Mouse (Mus musculus) v-Abl transformed pro-B cells (cell line): ENCODE measurements around the gene Rad54l.

ENCODE experiments used
- in situ Hi-C, 2 experiments: fragments of 400-800 bp; cut with MboI; formaldehyde crosslinking; loops; one replicate each; pipeline ENCODE4 v1.15.1; 2025; ENCODE audit not compliant: unreplicated experiment in 2 of 2

Gene Rad54l

GRCm38 (mm10) chr4:116143891-116144717, 20.6 kb upstream of the Rad54l start:
- in situ Hi-C loops: loop anchor here (10.0 to 25.0 kb wide), 4 partner anchors 843 to 993 kb away; partner anchors contain the start of genes Hectd3 (in 2 of the 2), Plk3 (in 2 of the 2), Urod (in 2 of the 2) and Btbd19 (in 1 of the 2)

- in situ Hi-C loops: loop anchor here (10.0 to 25.0 kb wide), 4 partner anchors 844 to 994 kb away; partner anchors contain the start of genes Hectd3 (in 2 of the 2), Plk3 (in 2 of the 2), Urod (in 2 of the 2) and Btbd19 (in 1 of the 2)
Measured at GRCm38 (mm10) chr4:116143317-116143811, 19.9 kb upstream of the Rad54l start.

GRCm38 (mm10) chr4:116142269-116142668, 18.8 kb upstream of the Rad54l start:
- in situ Hi-C loops: loop anchor here (10.0 to 25.0 kb wide), 4 partner anchors 845 to 995 kb away; partner anchors contain the start of genes Hectd3 (in 2 of the 2), Plk3 (in 2 of the 2), Urod (in 2 of the 2) and Btbd19 (in 1 of the 2)

- in situ Hi-C loops: loop anchor here (10.0 to 25.0 kb wide), 4 partner anchors 846 to 996 kb away; partner anchors contain the start of genes Hectd3 (in 2 of the 2), Plk3 (in 2 of the 2), Urod (in 2 of the 2) and Btbd19 (in 1 of the 2)
Measured at GRCm38 (mm10) chr4:116141736-116142135, 18.2 kb upstream of the Rad54l start.

GRCm38 (mm10) chr4:116140801-116141574, 17.5 kb upstream of the Rad54l start:
- in situ Hi-C loops: loop anchor here (10.0 to 25.0 kb wide), 4 partner anchors 846 to 996 kb away; partner anchors contain the start of genes Hectd3 (in 2 of the 2), Plk3 (in 2 of the 2), Urod (in 2 of the 2) and Btbd19 (in 1 of the 2)

- in situ Hi-C loops: loop anchor here (10.0 to 25.0 kb wide), 3 partner anchors 647 to 1000 kb away; partner anchors contain the start of genes Btbd19 (in 1 of the 2), Hectd3 (in 1 of the 2), Plk3 (in 1 of the 2) and Tctex1d4 (in 1 of the 2)
Measured at GRCm38 (mm10) chr4:116137421-116137996, 14.0 kb upstream of the Rad54l start.

GRCm38 (mm10) chr4:116134990-116135389, 11.5 kb upstream of the Rad54l start:
- in situ Hi-C loops: loop anchor here (10.0 to 25.0 kb wide), 3 partner anchors 650 to 1002 kb away; partner anchors contain the start of genes Btbd19 (in 1 of the 2), Hectd3 (in 1 of the 2), Plk3 (in 1 of the 2) and Tctex1d4 (in 1 of the 2)

GRCm38 (mm10) chr4:116133126-116133525, 9.6 kb upstream of the Rad54l start:
- in situ Hi-C loops: loop anchor here (10.0 to 25.0 kb wide), 3 partner anchors 652 to 1004 kb away; partner anchors contain the start of genes Btbd19 (in 1 of the 2), Hectd3 (in 1 of the 2), Plk3 (in 1 of the 2) and Tctex1d4 (in 1 of the 2)

- in situ Hi-C loops: loop anchor here in 1 of 2 experiments (25.0 kb wide), 2 partner anchors 859 to 1009 kb away; partner anchors contain the start of genes Btbd19, Hectd3, Plk3 and Tctex1d4
Measured at GRCm38 (mm10) chr4:116127956-116128355, 4.5 kb upstream of the Rad54l start.

GRCm38 (mm10) chr4:116125803-116126386, 2.4 kb upstream of the Rad54l start:
- in situ Hi-C loops: loop anchor here in 1 of 2 experiments (25.0 kb wide), 2 partner anchors 861 to 1011 kb away; partner anchors contain the start of genes Btbd19, Hectd3, Plk3 and Tctex1d4

- in situ Hi-C loops: no loop called here
Measured at GRCm38 (mm10) chr4:116122762-116123161, 728 bp downstream of the Rad54l start.

- in situ Hi-C loops: no loop called here
Measured at GRCm38 (mm10) chr4:116111486-116111885, 12.0 kb downstream of the Rad54l start.

- in situ Hi-C loops: no loop called here
Measured at GRCm38 (mm10) chr4:116110695-116111094, 12.8 kb downstream of the Rad54l start.

- in situ Hi-C loops: no loop called here
Measured at GRCm38 (mm10) chr4:116105278-116105677, 18.2 kb downstream of the Rad54l start.

GRCm38 (mm10) chr4:116100959-116101358, 22.5 kb downstream of the Rad54l start:
- in situ Hi-C loops: no loop called here

GRCm38 (mm10) chr4:116097211-116097610, 26.3 kb downstream of the Rad54l start:
- in situ Hi-C loops: no loop called here

GRCm38 (mm10) chr4:116096291-116096690, 27.2 kb downstream of the Rad54l start:
- in situ Hi-C loops: no loop called here

- in situ Hi-C loops: no loop called here
Measured at GRCm38 (mm10) chr4:116088510-116089249, 34.8 kb downstream of the Rad54l start.
